Mouse (Mus musculus) urinary bladder, postnatal 0 days (tissue): Measurements from ENCODE around the gene Zfp51. TPM values are rescaled to one million over a fixed set of nuclear protein-coding genes. Genes with fewer than 3 reads are reported as not detected.

Source experiments
- polyA plus RNA-seq: library from polyadenylated mRNA; unstranded; fragments of >200 nt; fragmentation: Nextera tagmentation; extraction: Ambion mirVana; gene quantifications from 2 replicates; pipeline ENCODE4 v1.2.1, GENCODE M21; 2015

Zfp51 gene
- 6.6 and 7.4 TPM in 2 replicates for polyA plus RNA-seq

GRCm38 (mm10) chr17:21450138-21450704, at the start of gene Zfp51:
Gene Zfp51, plus strand, starts transcription at chr17:21450374.

GRCm38 (mm10) chr17:21422664-21423599, 27.2 kb upstream of the Zfp51 start, which contains the start of gene Zfp54:
Gene Zfp54, plus strand, starts transcription at chr17:21423227.

GRCm38 (mm10) chr17:21488760-21489499, 38.8 kb downstream of the Zfp51 start, which contains the start of gene Zfp53:
Gene Zfp53, plus strand, starts transcription at chr17:21488998.

Other genes starting within 250 kb of the Zfp51 start
- gene Vmn1r234, start 224.3 kb upstream of the Zfp51 start, polyA plus RNA-seq, result not detected in 2 replicates
- gene Vmn1r235, start 194.0 kb upstream of the Zfp51 start, polyA plus RNA-seq, result not detected in 2 replicates
- not detected in 2 replicates for gene Vmn1r236, start 167.4 kb upstream of the Zfp51 start, polyA plus RNA-seq
- not detected in 2 replicates for gene Vmn1r237, start 138.5 kb upstream of the Zfp51 start, polyA plus RNA-seq
- gene Zfp677, start 66.6 kb upstream of the Zfp51 start, polyA plus RNA-seq, result 2.0 and 2.3 TPM in 2 replicates
- 3.6 and 4.1 TPM in 2 replicates for gene Zfp54, start 27.1 kb upstream of the Zfp51 start, polyA plus RNA-seq
- gene Zfp53, start 38.6 kb downstream of the Zfp51 start, polyA plus RNA-seq, result 5.7 and 7.2 TPM in 2 replicates
- gene Zfp52, start 85.2 kb downstream of the Zfp51 start, polyA plus RNA-seq, result 3.4 and 3.8 TPM in 2 replicates
- 10.0 and 13.3 TPM in 2 replicates for gene Zfp948, start 116.6 kb downstream of the Zfp51 start, polyA plus RNA-seq
- 1.3 and 1.7 TPM in 2 replicates for gene Zfp983, start 200.2 kb downstream of the Zfp51 start, polyA plus RNA-seq
- gene Gm10226, start 241.5 kb downstream of the Zfp51 start, polyA plus RNA-seq, result 2.7 and 3.2 TPM in 2 replicates